ENCODE assay signal across 8 mouse cellular contexts in the genomic region with DNA sequence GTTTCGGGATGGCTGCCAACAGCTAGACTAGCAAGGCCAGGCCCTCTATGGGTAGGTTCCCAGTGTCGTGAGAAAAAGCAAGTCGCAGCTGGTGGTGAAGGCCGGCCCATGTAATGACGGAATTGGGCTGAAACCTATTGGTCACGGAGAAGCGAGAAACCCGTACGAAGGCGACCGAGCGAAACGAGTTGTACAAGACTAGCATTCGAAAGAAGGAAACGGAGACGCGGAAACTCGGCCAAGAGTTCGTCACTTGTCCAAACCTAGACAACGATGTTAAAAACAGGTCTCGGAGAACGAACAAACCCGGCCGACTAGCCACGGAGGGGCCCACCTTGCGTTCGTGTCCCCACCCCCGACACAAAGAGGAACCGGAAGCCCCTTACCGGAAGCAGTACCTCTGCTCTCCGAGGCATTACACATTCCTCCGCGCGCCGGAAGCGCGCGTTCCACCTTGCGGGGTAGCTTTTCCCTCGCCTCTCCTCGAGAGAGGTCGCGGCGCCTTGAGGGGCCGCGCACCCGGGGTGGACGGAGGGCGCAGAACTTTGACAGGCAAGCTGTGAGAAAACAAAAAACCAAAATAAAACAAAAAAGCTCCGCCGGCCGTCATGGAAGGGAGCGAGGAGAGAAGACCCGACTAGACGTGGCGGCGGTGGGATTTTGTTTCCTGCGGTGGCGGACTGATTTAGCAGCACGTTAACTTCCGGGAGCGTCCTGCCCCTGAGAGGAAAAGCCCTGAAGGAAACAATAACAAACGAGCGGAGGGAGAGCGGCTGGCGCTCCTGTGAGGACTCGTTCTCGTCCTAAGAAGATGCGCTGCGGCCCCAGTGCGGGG. TPM values are rescaled to one million over a fixed set of nuclear protein-coding genes. Genes with fewer than 3 reads are reported as not detected.
DNase-seq lines count a peak whose midpoint lies in the region; ATAC-seq lines count a peak whose summit lies in the region.

TSS of gene Kdm5a (plus strand) at position 437 of the 835 bp plus-strand sequence.
TSS of gene Ccdc77 (minus strand) at position 687 of the 835 bp plus-strand sequence.

- H3K9ac ChIP-seq in kidney, embryonic 15.5 days: peak within 1 kb of the TSS; percentile 86

- peak; percentile 89 for ATAC-seq in erythroblast, adult 5-6 weeks (replicated peaks; ENCODE audit: low FRiP score, poor library complexity, severe bottlenecking)
- ATAC-seq in kidney, embryonic 15.5 days (replicated peaks; ENCODE audit: low FRiP score): peak; percentile 97
- peak; percentile 92 for ATAC-seq in monocyte, adult 5-6 weeks (replicated peaks; ENCODE audit: insufficient number of reproducible peaks, low FRiP score, low TSS enrichment, poor library complexity, severe bottlenecking)

- peaks cover 24% of the 10 kb centered on the region for H3K36me3 ChIP-seq in heart, embryonic 10.5 days
- H3K36me3 ChIP-seq in kidney, embryonic 15.5 days: peaks cover 22% of the 10 kb centered on the region

- peak within 1 kb of the TSS; percentile 70 for H3K4me2 ChIP-seq in kidney, embryonic 15.5 days

- peaks cover 18% of the 10 kb centered on the region for H3K4me1 ChIP-seq in heart, embryonic 10.5 days
- H3K4me1 ChIP-seq in kidney, embryonic 15.5 days: peaks cover 11% of the 10 kb centered on the region

- under 1% methylated on average over 71 of the region's 71 CpGs for WGBS in heart, embryonic 10.5 days
- WGBS in kidney, embryonic 15.5 days: under 1% methylated on average over 71 of the region's 71 CpGs

- H3K27ac ChIP-seq in heart, embryonic 10.5 days: peak within 1 kb of the TSS; percentile 96
- peak within 1 kb of the TSS; percentile 98 for H3K27ac ChIP-seq in kidney, embryonic 15.5 days

- peak; percentile 96 for DNase-seq in B cell, adult 2 months
- peak; percentile 98 for DNase-seq in brain, adult 2 months (ENCODE audit: low read depth, low spot score)
- DNase-seq in heart, embryonic 10.5 days (ENCODE audit: low spot score): peak; percentile 98
- peak; percentile 92 for DNase-seq in liver
- DNase-seq in spleen, postnatal 4 days (ENCODE audit: low spot score in 2 of 2): peak; percentile 87 to 93

- no peaks in the 10 kb centered on the region for H3K27me3 ChIP-seq in heart, embryonic 10.5 days (ENCODE audit: insufficient read depth, poor library complexity, severe bottlenecking)
- no peaks in the 10 kb centered on the region for H3K27me3 ChIP-seq in kidney, embryonic 15.5 days

- H3K4me3 ChIP-seq in heart, embryonic 10.5 days: peak within 1 kb of the TSS; percentile 89
- peak within 1 kb of the TSS; percentile 88 for H3K4me3 ChIP-seq in kidney, embryonic 15.5 days (replicated peaks)

- no peaks in the 10 kb centered on the region for H3K9me3 ChIP-seq in heart, embryonic 10.5 days
- no peaks in the 10 kb centered on the region for H3K9me3 ChIP-seq in kidney, embryonic 15.5 days (replicated peaks)

RNA-seq across cellular contexts. Expression of gene Kdm5a, which starts in this region (rescaled TPM):
- 29.2 and 34.5 TPM in 2 replicates for total RNA-seq in erythroblast, adult 5-6 weeks (2015; ENCODE audit: low replicate concordance)
- total RNA-seq in erythroblast, adult 5-6 weeks (2017; ENCODE audit: low replicate concordance): 130 and 136 TPM in 2 replicates
- polyA plus RNA-seq in heart, embryonic 10.5 days (2016; fragmentation: Nextera tagmentation; extraction: Ambion mirVana): 36.9 and 38.9 TPM in 2 replicates
- 47.6 and 50.3 TPM in 2 replicates for polyA plus RNA-seq in kidney, embryonic 15.5 days (2015; fragmentation: Nextera tagmentation; extraction: Ambion mirVana)
- 192 to 286 TPM (median 256 TPM) in 3 replicates for total RNA-seq in monocyte, adult 5-6 weeks (2017)

RNA-seq across cellular contexts. Expression of gene Ccdc77, which starts in this region (rescaled TPM):
- total RNA-seq in erythroblast, adult 5-6 weeks (2015; ENCODE audit: low replicate concordance): 61.3 and 87.4 TPM in 2 replicates
- total RNA-seq in erythroblast, adult 5-6 weeks (2017; ENCODE audit: low replicate concordance): 173 and 201 TPM in 2 replicates
- polyA plus RNA-seq in heart, embryonic 10.5 days (2016; fragmentation: Nextera tagmentation; extraction: Ambion mirVana): 23.0 and 24.7 TPM in 2 replicates
- 28.0 TPM in 2 replicates for polyA plus RNA-seq in kidney, embryonic 15.5 days (2015; fragmentation: Nextera tagmentation; extraction: Ambion mirVana)
- 8.9 to 17.4 TPM (median 11.2 TPM) in 3 replicates for total RNA-seq in monocyte, adult 5-6 weeks (2017)

Comparison
In these comparisons a context has a peak if more than half of its experiments do, and no peak if none do; other contexts are left out.
1. Peak in every context shown above with its lines: DNase-seq, ATAC-seq, H3K4me3 ChIP-seq and H3K27ac ChIP-seq.